Mouse (Mus musculus): ENCODE measurements around the gene Grid1.
A peak's percentile ranks its signal among the peaks of the same experiment; 100 is the strongest.

Grid1 gene

GRCm38 (mm10) chr14:34819919-34820652, at the start of gene Grid1:
TSS of gene Grid1 (plus strand) at chr14:34820108.
- no peak for DNase-seq

DNA sequence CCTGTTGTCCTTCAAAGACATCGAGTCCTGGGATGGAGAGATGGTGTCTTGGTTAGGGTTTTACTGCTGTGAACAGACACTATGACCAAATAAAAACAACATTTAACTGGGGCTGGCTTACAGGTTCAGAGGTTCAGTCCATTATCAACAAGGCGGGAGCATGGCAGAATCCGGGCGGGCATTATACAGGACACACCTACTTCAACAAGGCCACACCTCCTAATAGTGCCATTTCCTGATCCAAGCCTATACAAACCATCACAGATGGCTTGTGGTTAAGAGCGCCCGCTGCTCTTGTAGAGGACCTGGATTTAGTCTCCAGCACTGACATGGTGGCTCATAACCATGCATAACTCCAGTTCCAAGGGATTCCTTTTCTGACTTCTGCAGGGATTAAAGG, 49.4 kb upstream of the Grid1 start:
- no peak for DNase-seq

GRCm38 (mm10) chr14:34771601-34772000, 48.3 kb upstream of the Grid1 start:
- DNase-seq: no peak

GRCm38 (mm10) chr14:34772132-34772531, 47.8 kb upstream of the Grid1 start:
- DNase-seq: no peak

DNA sequence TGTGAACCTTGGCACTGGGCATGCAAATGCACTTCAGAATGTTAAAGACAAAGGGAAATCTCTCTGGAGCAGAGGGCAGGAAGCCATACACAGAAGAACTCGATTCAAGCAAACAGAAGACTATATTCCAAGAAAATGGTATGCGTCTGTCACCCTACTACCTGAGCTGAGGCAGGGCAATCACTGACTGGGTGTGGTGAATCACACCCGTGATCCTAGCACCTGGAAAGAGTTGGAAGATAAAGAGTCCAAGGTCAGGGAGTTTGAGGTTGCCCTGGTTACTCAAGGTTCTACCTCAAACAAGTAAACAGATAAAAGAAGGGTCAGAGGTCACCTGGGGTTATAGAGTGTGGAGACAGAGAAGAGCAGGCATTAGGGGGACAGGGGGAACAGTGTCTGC, 46.2 kb upstream of the Grid1 start:
- DNase-seq: no peak

DNA sequence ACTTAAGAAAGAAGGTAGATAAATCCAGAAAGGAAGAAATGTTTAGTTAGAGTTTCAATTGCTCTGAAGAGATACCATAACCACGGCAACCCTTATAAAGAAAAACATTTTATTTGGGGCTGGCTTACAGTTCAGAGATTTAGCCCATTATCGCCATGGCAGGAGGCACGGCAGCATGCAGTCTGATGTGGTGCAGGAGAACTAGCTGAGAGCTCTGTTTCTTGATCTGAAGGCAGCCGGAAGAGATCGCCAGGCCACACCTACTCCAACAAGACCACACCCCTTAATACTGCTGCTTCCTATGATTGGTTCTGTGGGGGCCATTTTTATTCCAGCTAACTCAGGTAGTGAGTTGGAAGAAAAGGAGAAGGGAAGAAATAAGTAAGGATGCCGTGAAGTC, 45.7 kb upstream of the Grid1 start:
- DNase-seq: no peak

- no peak for DNase-seq
Measured at GRCm38 (mm10) chr14:34776719-34777385, 43.1 kb upstream of the Grid1 start.

- peak; percentile 20 for DNase-seq
Measured at GRCm38 (mm10) chr14:34777810-34778209, 42.1 kb upstream of the Grid1 start.

GRCm38 (mm10) chr14:34778760-34779159, 41.1 kb upstream of the Grid1 start:
- no peak for DNase-seq

- no peak for DNase-seq
Measured at GRCm38 (mm10) chr14:34793406-34794037, 26.4 kb upstream of the Grid1 start.

GRCm38 (mm10) chr14:34810763-34811489, 9.0 kb upstream of the Grid1 start:
- DNase-seq: peak; percentile 47

DNA sequence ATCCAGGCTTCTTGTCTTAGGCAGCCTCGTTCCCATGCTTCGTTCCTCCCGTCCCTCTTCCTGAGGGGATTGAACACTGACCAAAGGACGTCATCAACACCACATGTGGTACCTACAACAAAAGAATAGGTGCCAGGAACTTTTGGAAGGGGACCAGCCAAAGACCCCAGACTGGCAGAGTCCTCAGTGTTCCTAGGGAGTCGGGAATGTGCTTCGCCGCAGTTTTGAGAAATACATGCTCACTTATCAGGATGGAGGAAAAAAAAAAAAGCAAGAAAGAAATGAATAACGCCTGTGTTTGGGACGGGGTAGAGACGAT, 8.5 kb upstream of the Grid1 start:
- DNase-seq: no peak

DNA sequence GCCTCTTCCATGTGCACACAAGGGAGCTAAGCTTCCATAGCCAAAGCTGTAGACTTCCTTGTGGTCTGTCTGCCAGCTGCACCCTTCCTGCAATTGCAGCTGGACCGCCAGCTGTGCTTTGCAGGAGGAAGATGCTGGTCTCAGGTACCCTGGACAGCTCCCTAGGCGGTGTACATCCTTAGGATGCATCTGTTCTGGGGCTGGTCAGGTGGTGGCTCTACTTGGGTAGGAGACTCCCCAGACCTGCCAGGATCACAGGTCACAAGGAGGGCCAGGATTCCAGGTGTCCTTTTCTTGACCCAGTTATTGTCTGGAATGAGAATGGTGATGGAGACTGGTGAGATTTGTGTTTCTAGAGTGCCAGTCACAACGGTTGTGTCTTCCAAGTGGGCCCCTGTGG, 3.6 kb upstream of the Grid1 start:
- DNase-seq: no peak

- no peak for DNase-seq
Measured at GRCm38 (mm10) chr14:34818387-34818980, 1.4 kb upstream of the Grid1 start.

DNA sequence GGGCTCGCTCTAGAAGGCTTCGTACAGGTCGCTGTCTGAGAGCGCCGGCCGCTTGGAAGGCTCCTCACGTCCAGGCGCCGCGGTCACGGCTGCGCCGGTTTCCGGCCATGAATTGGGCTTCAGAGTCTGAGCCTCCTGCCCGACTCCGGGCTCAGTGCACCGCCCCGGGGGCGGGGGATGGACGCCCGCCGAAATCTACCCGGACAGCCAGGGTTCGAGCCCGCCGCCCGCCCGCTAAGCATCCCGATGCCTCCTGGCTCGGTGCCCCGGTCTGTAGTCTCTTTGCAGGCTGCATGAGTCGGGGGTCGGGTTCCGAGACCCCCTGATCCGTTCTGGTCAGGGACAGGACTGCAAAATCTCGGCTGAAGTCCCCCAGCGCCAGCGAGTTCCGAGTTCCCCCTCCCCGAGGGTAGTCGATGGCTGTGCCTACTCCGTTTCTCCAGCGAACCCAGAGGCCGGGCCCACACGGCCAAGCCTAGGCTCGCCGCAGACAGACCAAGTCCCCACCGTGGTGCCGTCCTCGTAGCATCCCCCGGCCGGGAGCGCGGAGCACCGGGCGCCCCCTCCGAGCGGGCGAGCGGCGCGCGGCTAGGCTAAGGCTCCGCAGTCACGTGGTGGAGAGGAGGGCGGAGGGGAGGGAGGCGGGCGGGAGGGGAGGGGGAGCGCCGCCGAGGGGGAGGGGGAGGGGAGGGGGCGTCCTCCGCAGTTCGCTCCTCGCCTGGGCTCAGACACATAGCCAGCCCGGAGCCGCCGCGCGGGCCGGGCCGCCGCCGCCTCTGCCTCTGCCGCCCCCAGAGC, 588 bp upstream of the Grid1 start:
- DNase-seq: no peak

DNA sequence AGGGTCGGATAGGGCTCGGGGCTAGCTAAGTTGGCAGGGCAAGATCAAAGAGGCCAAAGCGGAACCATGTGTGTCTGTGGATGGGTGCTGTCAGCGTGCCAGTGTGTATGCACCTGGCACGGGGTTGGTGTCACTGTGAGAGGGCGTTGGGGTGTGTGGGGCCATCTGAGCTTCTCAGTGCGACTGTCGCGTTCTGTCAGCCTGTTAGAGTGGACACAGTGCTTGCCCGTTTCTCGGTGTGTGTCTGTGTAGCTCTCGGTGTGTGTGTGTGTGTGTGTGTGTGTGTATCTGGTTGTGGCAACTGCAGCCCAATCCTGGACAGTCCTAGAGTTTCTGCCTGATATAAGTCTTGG, 721 bp downstream of the Grid1 start:
- DNase-seq: no peak

DNA sequence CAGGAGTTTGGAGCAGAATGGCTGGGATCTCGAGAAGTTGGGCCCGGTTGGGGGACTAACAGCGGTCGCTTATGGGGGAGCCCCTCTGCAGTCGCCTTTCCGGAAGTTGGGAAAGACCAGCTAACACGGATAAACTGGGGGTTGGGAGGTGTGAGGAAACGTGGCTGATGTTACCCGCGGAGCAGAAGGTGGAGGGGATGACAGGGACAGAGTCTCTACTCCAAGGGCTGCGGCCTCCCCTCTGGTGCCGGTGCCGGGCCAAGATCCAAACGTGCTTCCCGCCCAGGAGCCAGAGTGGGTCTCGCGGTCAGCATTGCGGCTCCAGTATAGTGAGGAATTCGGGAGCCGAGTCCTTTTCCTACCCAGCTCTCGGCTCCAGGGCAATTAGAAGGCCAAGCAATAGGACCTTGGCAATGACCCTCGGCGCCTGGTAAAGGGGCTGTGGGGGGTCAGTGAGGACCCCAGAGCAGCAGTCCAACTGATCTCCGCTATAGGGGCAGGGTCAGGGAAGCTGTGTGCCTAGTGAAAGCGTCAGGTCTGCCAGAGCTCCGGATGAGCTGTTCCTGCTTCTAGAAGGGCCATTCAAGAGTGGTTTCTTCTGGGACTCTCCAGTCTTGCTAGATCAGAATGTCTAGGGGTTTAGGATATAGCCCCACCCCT, 1.4 kb downstream of the Grid1 start:
- no peak for DNase-seq

DNA sequence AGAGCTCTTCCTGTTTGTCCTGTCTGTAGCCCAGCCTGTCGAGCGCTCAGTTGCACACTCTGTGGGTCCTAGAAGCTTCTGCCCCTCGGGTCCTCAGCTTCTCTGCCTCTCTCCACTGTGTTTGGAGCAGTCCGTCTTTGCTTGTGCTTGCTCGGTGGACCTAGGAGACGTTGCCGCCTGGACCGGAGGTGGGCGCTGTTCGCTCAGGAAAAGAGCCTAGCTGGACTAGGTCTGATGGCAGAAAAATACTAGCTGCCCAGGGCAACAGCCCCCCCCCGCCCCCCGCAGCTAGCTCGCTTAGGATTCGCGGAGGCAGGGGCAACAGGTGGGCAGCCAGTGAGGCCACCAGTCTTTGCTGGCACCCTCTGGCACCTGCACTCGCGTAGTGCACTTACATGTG, 3.2 kb downstream of the Grid1 start:
- DNase-seq: no peak

DNA sequence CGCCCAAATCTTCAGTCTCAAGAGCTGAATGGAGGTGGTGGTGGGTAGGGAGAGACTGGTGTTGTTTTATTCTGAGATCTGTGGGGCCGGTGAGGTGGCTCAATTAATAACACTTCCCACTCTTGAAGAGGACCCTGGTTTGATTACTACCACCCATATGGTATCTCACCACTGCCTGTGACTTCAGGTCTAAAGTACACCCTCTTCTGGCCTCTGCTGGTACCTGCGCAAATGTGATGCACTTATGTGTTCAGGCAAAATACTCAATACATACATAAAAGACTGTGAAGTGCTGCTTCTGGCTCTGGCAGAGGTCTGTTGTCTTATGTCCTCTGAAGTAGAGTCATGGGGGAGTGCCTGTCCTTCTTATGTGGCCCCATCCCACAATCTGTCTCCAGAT, 4.3 kb downstream of the Grid1 start:
- DNase-seq: no peak

- no peak for DNase-seq
Measured at GRCm38 (mm10) chr14:34825902-34826301, 6.0 kb downstream of the Grid1 start.

GRCm38 (mm10) chr14:34829831-34830230, 9.9 kb downstream of the Grid1 start:
- no peak for DNase-seq

DNA sequence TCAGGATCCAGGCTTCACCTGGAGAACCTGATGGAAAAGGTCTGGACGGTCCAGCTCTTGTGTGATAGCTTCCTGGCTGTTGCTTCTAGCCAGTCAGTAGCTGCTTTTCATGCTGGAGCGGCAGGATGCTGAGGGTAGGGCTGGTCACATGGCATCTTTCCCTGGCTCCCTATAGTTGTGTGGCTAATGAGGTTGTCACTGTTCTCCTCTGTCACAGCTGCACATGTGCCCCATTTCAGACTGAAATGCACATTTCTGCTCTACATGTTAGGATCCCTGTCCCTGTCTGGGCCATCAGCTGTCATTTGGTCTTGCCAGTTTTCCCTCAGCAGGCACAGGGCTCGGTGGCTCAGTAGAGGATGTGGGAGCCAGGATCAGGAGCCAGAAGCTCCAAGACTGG, 17.2 kb downstream of the Grid1 start:
- DNase-seq: no peak

Measured in cerebellum, adult 11 months (tissue).